Mouse (Mus musculus) E14TG2a.4 (cell line): ENCODE measurements at regions not wholly inside any gene's neighbourhood (a gene's known extent, or its start where the extent isn't known, plus 50 kb on each side); places are given as distances from the start of the nearest gene placed in this dataset.

Source experiments
- CTCF ChIP-seq: conservative IDR thresholded peaks from 2 replicates; pipeline ENCODE4 v1.5.1; 2014; ENCODE audit warnings: low read length
- POU5F1 ChIP-seq: IDR thresholded peaks from 2 replicates; pipeline ENCODE4 v1.6.1; 2014; ENCODE audit warnings: low read length, borderline replicate concordance

DNA sequence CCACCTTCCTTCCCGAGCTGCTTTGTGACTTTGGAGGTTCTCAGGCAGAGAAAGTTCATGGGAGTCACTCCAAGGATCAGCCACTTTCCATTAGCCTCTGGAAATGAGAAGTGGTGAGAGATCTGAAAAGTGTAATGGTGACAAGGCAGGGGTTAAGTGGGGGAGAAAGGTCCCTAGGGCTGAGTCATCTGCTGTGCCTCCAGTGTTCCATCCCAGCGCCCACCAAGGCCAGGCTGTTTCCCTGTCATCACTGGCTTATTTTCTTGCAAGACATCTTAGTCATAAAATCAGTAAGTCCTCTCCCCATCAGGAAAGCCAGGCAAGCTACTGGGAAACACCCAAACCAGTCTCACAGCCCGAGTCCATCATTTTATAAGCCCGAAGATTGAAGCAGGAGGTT is 717.3 kb downstream of the Gm826 start:
- TF ChIP-seq CTCF (no peak), POU5F1 (no peak)
